ENCODE assay signal across 8 mouse cellular contexts in genomic region chr5:93207006-93207348, GRCm38 (mm10). TPM values are rescaled to one million over a fixed set of nuclear protein-coding genes. Genes with fewer than 3 reads are reported as not detected.
DNase-seq lines count a peak whose midpoint lies in the region; ATAC-seq and TF ChIP-seq lines count a peak whose summit lies in the region.

No protein-coding gene starts in this region.

- H3K27me3 ChIP-seq in heart, postnatal 0 days (ENCODE audit: control insufficient read depth, insufficient read depth, low read length): no peaks in the 10 kb centered on the region
- H3K27me3 ChIP-seq in stomach, embryonic 16.5 days (ENCODE audit: control insufficient read depth, insufficient read depth, low read length): no peaks in the 10 kb centered on the region

- peak overlapping the region; percentile 98 for H3K4me3 ChIP-seq in heart, postnatal 0 days (ENCODE audit: low read depth, low read length)
- H3K4me3 ChIP-seq in stomach, embryonic 16.5 days (replicated peaks; ENCODE audit: low read length): peak overlapping the region; percentile 89

- peak overlapping the region; percentile 22; the same call in 1 of the 2 replicates for H3K9ac ChIP-seq in heart, postnatal 0 days (replicated peaks; ENCODE audit: low read depth, low read length)
- H3K9ac ChIP-seq in stomach, embryonic 16.5 days (ENCODE audit: low read length): peak overlapping the region; percentile 96

- 1% methylated on average over 6 of the region's 6 CpGs for WGBS in heart, postnatal 0 days
- 4% methylated on average over 6 of the region's 6 CpGs for WGBS in stomach, embryonic 16.5 days

- H3K4me2 ChIP-seq in heart, postnatal 0 days (ENCODE audit: low read depth, low read length): peak overlapping the region; percentile 65
- H3K4me2 ChIP-seq in stomach, embryonic 16.5 days (ENCODE audit: low read depth, low read length): peak overlapping the region; percentile 61

- no peaks in the 10 kb centered on the region for H3K9me3 ChIP-seq in heart, postnatal 0 days (replicated peaks; ENCODE audit: control insufficient read depth, low read length)
- H3K9me3 ChIP-seq in stomach, embryonic 16.5 days (replicated peaks; ENCODE audit: control insufficient read depth, low read length): no peaks in the 10 kb centered on the region

- TF ChIP-seq EP300 in heart, postnatal 0 days (IDR thresholded peaks at IDR 0.05; ENCODE audit: low read depth): no peak

- TF ChIP-seq CTCF in heart, postnatal 0 days (IDR thresholded peaks at IDR 0.05; ENCODE audit: low read depth): no peak

- H3K27ac ChIP-seq in heart, postnatal 0 days (ENCODE audit: low read depth): peak overlapping the region; percentile 90
- H3K27ac ChIP-seq in stomach, embryonic 16.5 days (ENCODE audit: low read length): peak overlapping the region; percentile 94

- H3K36me3 ChIP-seq in heart, postnatal 0 days (replicated peaks; ENCODE audit: control insufficient read depth, insufficient read depth, low read length): peaks cover under 1% of the 10 kb centered on the region; the same call in 1 of the 2 replicates
- no peaks in the 10 kb centered on the region for H3K36me3 ChIP-seq in stomach, embryonic 16.5 days (ENCODE audit: control insufficient read depth, insufficient read depth, low read length)

- ATAC-seq in cerebellum, adult (ENCODE audit: insufficient number of reproducible peaks, low FRiP score, low TSS enrichment): no peak; the same call in 1 of the 2 replicates
- peak; percentile 2; the same call in 1 of the 2 replicates for ATAC-seq in heart, postnatal 0 days (ENCODE audit: insufficient read depth, low read depth)
- peak; percentile 19; the same call in 1 of the 2 replicates for ATAC-seq in stomach, embryonic 16.5 days (ENCODE audit: insufficient read depth, low FRiP score)

- peaks cover 4% of the 10 kb centered on the region; the same call in 1 of the 2 replicates for H3K4me1 ChIP-seq in heart, postnatal 0 days (ENCODE audit: control insufficient read depth, insufficient read depth)
- peaks cover 4% of the 10 kb centered on the region for H3K4me1 ChIP-seq in stomach, embryonic 16.5 days (ENCODE audit: control insufficient read depth, insufficient read depth, low read length)

- peak; percentile 57 for DNase-seq in cerebellum, adult 11 months
- peak; percentile 31 for DNase-seq in urinary bladder, postnatal 25 days (ENCODE audit: low spot score)
- no peak for DNase-seq in urinary bladder, postnatal 10 days (ENCODE audit: low spot score)
- no peak for DNase-seq in heart, postnatal 0 days (ENCODE audit: low spot score)
- DNase-seq in kidney, postnatal 36 days: peak; percentile 80
- peak; percentile 47 for DNase-seq in lung, postnatal 14 days

RNA-seq across cellular contexts. Expression of gene 2010109A12Rik, which starts 0.7 kb away (rescaled TPM):
- not detected in 2 replicates for total RNA-seq in heart, postnatal 0 days (2014; rRNA removed; ENCODE audit: low replicate concordance)
- 1.7 and 1.9 TPM in 2 replicates for polyA plus RNA-seq in heart, postnatal 0 days (2015; fragmentation: Nextera tagmentation; extraction: Ambion mirVana)
- polyA plus RNA-seq in stomach, embryonic 16.5 days (2015; fragmentation: Nextera tagmentation; extraction: Ambion mirVana): 1.2 and 1.6 TPM in 2 replicates

RNA-seq across cellular contexts. Expression of gene Ccni, which starts 0.7 kb away (rescaled TPM):
- total RNA-seq in heart, postnatal 0 days (2014; rRNA removed; ENCODE audit: low replicate concordance): 203 and 210 TPM in 2 replicates
- 87.2 and 87.5 TPM in 2 replicates for polyA plus RNA-seq in heart, postnatal 0 days (2015; fragmentation: Nextera tagmentation; extraction: Ambion mirVana)
- 56.9 and 63.8 TPM in 2 replicates for polyA plus RNA-seq in stomach, embryonic 16.5 days (2015; fragmentation: Nextera tagmentation; extraction: Ambion mirVana)

Comparison
In these comparisons a context has a peak if more than half of its experiments do, and no peak if none do; other contexts are left out.
1. DNase-seq: peak in cerebellum, adult 11 months (single experiment), urinary bladder, postnatal 25 days (single experiment), kidney, postnatal 36 days (2 of 2) and lung, postnatal 14 days (single experiment); none in urinary bladder, postnatal 10 days (single experiment) and heart, postnatal 0 days (single experiment).